Mouse (Mus musculus): ENCODE data around the gene Bcl6. TPM values are rescaled to one million over a fixed set of nuclear protein-coding genes. Genes with fewer than 3 reads are reported as not detected.
A peak's percentile ranks its signal among the peaks of the same experiment; 100 is the strongest.

Gene Bcl6
- polyA plus RNA-seq, 1 experiment from 2014 or later = 1.2 TPM

DNA sequence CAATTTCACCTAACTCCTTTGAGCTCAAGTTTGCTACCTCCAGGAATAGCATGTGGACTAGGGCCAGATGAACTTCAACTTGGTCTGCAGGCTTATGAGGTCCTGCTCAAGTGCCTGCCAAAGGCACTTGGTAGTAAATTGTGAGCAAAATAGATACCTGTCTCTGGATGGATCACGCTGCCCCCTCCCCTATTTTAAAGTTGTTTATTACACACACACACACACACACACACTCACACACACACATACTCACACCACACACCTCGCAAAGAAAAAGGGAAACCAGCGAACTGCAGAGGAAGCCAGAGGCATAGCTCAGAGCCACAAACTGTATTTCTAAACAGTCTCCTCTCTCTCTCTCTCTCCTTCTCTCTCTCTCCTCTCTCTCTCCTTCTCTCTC, 2.5 kb downstream of the Bcl6 start:
- no peak overlapping the region for H3K27ac ChIP-seq (ENCODE audit: low read length)

GRCm38 (mm10) chr16:23985467-23985861, 3.2 kb downstream of the Bcl6 start:
- no peaks in the 10 kb centered on the region; the same call in 1 of the 2 replicates for H3K27me3 ChIP-seq (replicated peaks; ENCODE audit: control insufficient read depth, insufficient read depth, low read length)
- H3K27ac ChIP-seq (ENCODE audit: low read length) = no peak overlapping the region
- peak overlapping the region; percentile 75 for H3K4me2 ChIP-seq (ENCODE audit: low read depth, low read length)
- WGBS = 8% methylated on average over 6 of the region's 6 CpGs
- no peak overlapping the region for H3K4me3 ChIP-seq (ENCODE audit: low read length)
- H3K4me1 ChIP-seq (ENCODE audit: control insufficient read depth, insufficient read depth, low read length) = peaks cover 36% of the 10 kb centered on the region
- no peaks in the 10 kb centered on the region for H3K9me3 ChIP-seq (ENCODE audit: control insufficient read depth, low read length)
- ATAC-seq = no peak
- H3K36me3 ChIP-seq (ENCODE audit: control insufficient read depth, insufficient read depth, low read length) = no peaks in the 10 kb centered on the region
- no peak overlapping the region for H3K9ac ChIP-seq (ENCODE audit: low read depth, low read length)

More for the DNA sequence above, 2.5 kb downstream of the Bcl6 start:
- Histone ChIP-seq H3K9ac (ENCODE audit: low read depth, low read length) (no peak overlapping the region), H3K4me2 (ENCODE audit: low read depth, low read length) (peak overlapping the region; percentile 87; the same call in 1 of the 2 replicates), H3K9me3 (ENCODE audit: control insufficient read depth, low read length) (no peaks in the 10 kb centered on the region), H3K4me1 (ENCODE audit: control insufficient read depth, insufficient read depth, low read length) (peaks cover 30% of the 10 kb centered on the region), H3K27me3 (replicated peaks; ENCODE audit: control insufficient read depth, insufficient read depth, low read length) (no peaks in the 10 kb centered on the region), H3K4me3 (ENCODE audit: low read length) (peak overlapping the region; percentile 78; the same call in 1 of the 2 replicates), H3K36me3 (ENCODE audit: control insufficient read depth, insufficient read depth, low read length) (no peaks in the 10 kb centered on the region)
- WGBS = 31% methylated on average over 3 of the region's 3 CpGs
- ATAC-seq = no peak

GRCm38 (mm10) chr16:23984760-23985466, 3.7 kb downstream of the Bcl6 start:
- 1% methylated on average over 22 of the region's 22 CpGs for WGBS
- H3K27ac ChIP-seq (ENCODE audit: low read length) = no peak overlapping the region
- H3K36me3 ChIP-seq (ENCODE audit: control insufficient read depth, insufficient read depth, low read length) = no peaks in the 10 kb centered on the region
- peak overlapping the region; percentile 75 for H3K4me2 ChIP-seq (ENCODE audit: low read depth, low read length)
- H3K27me3 ChIP-seq (replicated peaks; ENCODE audit: control insufficient read depth, insufficient read depth, low read length) = no peaks in the 10 kb centered on the region; the same call in 1 of the 2 replicates
- H3K4me3 ChIP-seq (ENCODE audit: low read length) = peak overlapping the region; percentile 53
- ATAC-seq = peak; percentile 8; the same call in 1 of the 2 replicates
- H3K4me1 ChIP-seq (ENCODE audit: control insufficient read depth, insufficient read depth, low read length) = peaks cover 36% of the 10 kb centered on the region
- H3K9ac ChIP-seq (ENCODE audit: low read depth, low read length) = peak overlapping the region; percentile 65
- H3K9me3 ChIP-seq (ENCODE audit: control insufficient read depth, low read length) = no peaks in the 10 kb centered on the region

GRCm38 (mm10) chr16:23984183-23984582, 4.5 kb downstream of the Bcl6 start:
- Histone ChIP-seq H3K4me1 (ENCODE audit: control insufficient read depth, insufficient read depth, low read length) (peaks cover 33% of the 10 kb centered on the region), H3K4me2 (ENCODE audit: low read depth, low read length) (peak overlapping the region; percentile 75), H3K9me3 (ENCODE audit: control insufficient read depth, low read length) (no peaks in the 10 kb centered on the region), H3K27ac (ENCODE audit: low read length) (no peak overlapping the region), H3K36me3 (ENCODE audit: control insufficient read depth, insufficient read depth, low read length) (no peaks in the 10 kb centered on the region), H3K4me3 (ENCODE audit: low read length) (peak overlapping the region; percentile 53), H3K27me3 (replicated peaks; ENCODE audit: control insufficient read depth, insufficient read depth, low read length) (no peaks in the 10 kb centered on the region; the same call in 1 of the 2 replicates), H3K9ac (ENCODE audit: low read depth, low read length) (peak overlapping the region; percentile 65)
- ATAC-seq = peak; percentile 41
- WGBS = under 1% methylated on average over 22 of the region's 22 CpGs

DNA sequence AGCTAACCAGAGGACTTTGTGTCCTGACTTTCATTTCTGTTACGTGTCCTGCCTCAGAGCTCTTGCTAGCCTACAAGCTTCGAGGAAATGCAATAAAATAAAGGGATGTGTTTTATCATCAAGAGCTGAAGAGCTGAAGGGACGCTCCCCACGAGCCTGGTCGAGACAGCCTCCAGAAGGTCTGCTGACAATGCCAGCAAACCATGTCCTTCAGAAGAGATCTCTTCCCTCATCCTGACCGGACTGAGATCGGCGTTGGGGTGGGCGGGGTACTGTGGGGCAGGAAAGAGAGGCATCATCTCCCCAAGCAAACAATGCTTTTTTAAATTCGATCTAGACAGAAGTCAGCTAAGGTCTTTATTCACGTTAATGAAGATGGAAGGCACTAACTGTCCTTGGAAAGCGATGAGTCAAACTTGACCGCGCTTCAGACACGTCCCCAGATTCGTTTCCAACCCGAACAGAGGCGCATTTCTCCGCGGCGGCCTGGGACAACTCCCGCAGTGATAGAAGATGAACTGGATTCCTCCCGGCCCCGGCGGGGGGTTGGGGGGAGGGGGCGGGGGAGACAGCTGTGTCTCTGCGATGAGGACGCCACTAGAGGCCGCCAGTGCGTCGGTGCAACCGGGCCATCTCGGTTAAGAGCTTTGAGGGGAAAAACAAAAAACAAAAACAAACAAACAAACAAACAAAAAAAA, 5.6 kb downstream of the Bcl6 start:
- peak overlapping the region; percentile 45 for H3K4me3 ChIP-seq (ENCODE audit: low read length)
- peak; percentile 7; the same call in 1 of the 2 replicates for ATAC-seq
- WGBS = under 1% methylated on average over 33 of the region's 33 CpGs
- peak overlapping the region; percentile 50 for H3K9ac ChIP-seq (ENCODE audit: low read depth, low read length)
- no peaks in the 10 kb centered on the region for H3K9me3 ChIP-seq (ENCODE audit: control insufficient read depth, low read length)
- peak overlapping the region; percentile 76 for H3K4me2 ChIP-seq (ENCODE audit: low read depth, low read length)
- no peaks in the 10 kb centered on the region for H3K36me3 ChIP-seq (ENCODE audit: control insufficient read depth, insufficient read depth, low read length)
- H3K4me1 ChIP-seq (ENCODE audit: control insufficient read depth, insufficient read depth, low read length) = peaks cover 33% of the 10 kb centered on the region
- peak overlapping the region; percentile 20; the same call in 1 of the 2 replicates for H3K27ac ChIP-seq (ENCODE audit: low read length)
- H3K27me3 ChIP-seq (replicated peaks; ENCODE audit: control insufficient read depth, insufficient read depth, low read length) = no peaks in the 10 kb centered on the region; the same call in 1 of the 2 replicates

GRCm38 (mm10) chr16:23981925-23982851, 6.5 kb downstream of the Bcl6 start:
- Histone ChIP-seq H3K4me1 (ENCODE audit: control insufficient read depth, insufficient read depth, low read length) (peaks cover 33% of the 10 kb centered on the region), H3K4me2 (ENCODE audit: low read depth, low read length) (peak overlapping the region; percentile 76), H3K4me3 (ENCODE audit: low read length) (peak overlapping the region; percentile 45), H3K9me3 (ENCODE audit: control insufficient read depth, low read length) (no peaks in the 10 kb centered on the region), H3K27me3 (replicated peaks; ENCODE audit: control insufficient read depth, insufficient read depth, low read length) (no peaks in the 10 kb centered on the region; the same call in 1 of the 2 replicates), H3K36me3 (ENCODE audit: control insufficient read depth, insufficient read depth, low read length) (no peaks in the 10 kb centered on the region), H3K27ac (ENCODE audit: low read length) (peak overlapping the region; percentile 20; the same call in 1 of the 2 replicates), H3K9ac (ENCODE audit: low read depth, low read length) (peak overlapping the region; percentile 50)
- ATAC-seq = peak; percentile 73
- 5% methylated on average over 28 of the region's 28 CpGs for WGBS

GRCm38 (mm10) chr16:23980991-23981720, 7.5 kb downstream of the Bcl6 start:
- Histone ChIP-seq H3K27ac (ENCODE audit: low read length) (no peak overlapping the region), H3K36me3 (ENCODE audit: control insufficient read depth, insufficient read depth, low read length) (no peaks in the 10 kb centered on the region), H3K27me3 (replicated peaks; ENCODE audit: control insufficient read depth, insufficient read depth, low read length) (no peaks in the 10 kb centered on the region; the same call in 1 of the 2 replicates), H3K4me2 (ENCODE audit: low read depth, low read length) (peak overlapping the region; percentile 76), H3K4me1 (ENCODE audit: control insufficient read depth, insufficient read depth, low read length) (peaks cover 29% of the 10 kb centered on the region), H3K4me3 (ENCODE audit: low read length) (peak overlapping the region; percentile 45), H3K9ac (ENCODE audit: low read depth, low read length) (peak overlapping the region; percentile 69), H3K9me3 (ENCODE audit: control insufficient read depth, low read length) (no peaks in the 10 kb centered on the region)
- ATAC-seq = no peak
- 5% methylated on average over 32 of the region's 32 CpGs for WGBS

DNA sequence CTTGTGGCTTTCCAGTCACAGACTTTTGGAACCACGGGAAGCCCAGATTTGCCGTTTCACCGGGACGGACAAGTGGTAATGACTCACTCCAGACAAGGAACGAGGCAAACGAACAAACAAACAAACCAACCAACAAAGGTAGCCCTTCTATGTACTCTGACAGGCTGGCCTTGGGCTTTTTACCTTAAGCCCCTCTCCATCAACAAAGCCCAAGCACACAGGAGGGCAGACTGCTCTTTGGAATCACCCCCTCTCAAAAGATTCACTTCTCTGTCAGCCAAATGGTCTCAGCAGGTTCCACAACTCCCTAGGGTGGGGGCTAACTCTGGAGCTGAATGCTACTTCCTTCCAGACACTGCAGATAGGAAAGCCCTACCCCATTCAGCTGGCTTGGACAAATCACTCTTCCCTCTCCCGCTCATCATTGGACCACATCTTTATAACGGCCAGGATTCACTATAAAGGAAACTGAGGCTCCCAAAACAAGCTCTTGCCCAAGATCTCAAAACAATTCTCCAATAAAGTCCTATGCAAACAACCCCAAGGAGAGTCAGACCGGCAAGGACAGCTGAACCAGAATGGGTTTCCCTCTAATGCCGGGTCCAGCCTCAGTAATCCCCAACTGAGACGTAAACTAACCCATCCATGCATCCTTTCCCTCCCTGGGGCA, 8.3 kb downstream of the Bcl6 start:
- peak overlapping the region; percentile 76 for H3K4me2 ChIP-seq (ENCODE audit: low read depth, low read length)
- no peak overlapping the region for H3K27ac ChIP-seq (ENCODE audit: low read length)
- no peak for ATAC-seq
- no peaks in the 10 kb centered on the region for H3K36me3 ChIP-seq (ENCODE audit: control insufficient read depth, insufficient read depth, low read length)
- H3K4me1 ChIP-seq (ENCODE audit: control insufficient read depth, insufficient read depth, low read length) = peaks cover 26% of the 10 kb centered on the region
- WGBS = 18% methylated on average over 11 of the region's 11 CpGs
- no peaks in the 10 kb centered on the region; the same call in 1 of the 2 replicates for H3K27me3 ChIP-seq (replicated peaks; ENCODE audit: control insufficient read depth, insufficient read depth, low read length)
- H3K9ac ChIP-seq (ENCODE audit: low read depth, low read length) = peak overlapping the region; percentile 69
- no peaks in the 10 kb centered on the region for H3K9me3 ChIP-seq (ENCODE audit: control insufficient read depth, low read length)
- peak overlapping the region; percentile 45 for H3K4me3 ChIP-seq (ENCODE audit: low read length)
